Mouse (Mus musculus) liver, postnatal 0 days (tissue): Measurements from ENCODE around the gene Me3.

Experiments
- CTCF ChIP-seq: sonication (generic); IDR thresholded peaks from 2 replicates; pipeline ENCODE4 v1.5.1; 2016; ENCODE audit warnings: antibody characterized with exemption, low read depth
- EP300 ChIP-seq: IDR thresholded peaks from 2 replicates; pipeline ENCODE4 v1.6.1; 2016; ENCODE audit warnings: antibody characterized with exemption, low read depth, mild to moderate bottlenecking

- no peak for TF ChIP-seq CTCF
- TF ChIP-seq EP300: no peak
Measured at GRCm38 (mm10) chr7:89855196-89855595, 223.0 kb downstream of the Me3 start.
